Mouse (Mus musculus): ENCODE measurements around the gene Irak3. TPM values are rescaled to one million over a fixed set of nuclear protein-coding genes. Genes with fewer than 3 reads are reported as not detected.

Irak3 gene
- total and polyA plus RNA-seq, 2 experiments from 2014 or later, result 0.13 to 0.33 TPM

DNA sequence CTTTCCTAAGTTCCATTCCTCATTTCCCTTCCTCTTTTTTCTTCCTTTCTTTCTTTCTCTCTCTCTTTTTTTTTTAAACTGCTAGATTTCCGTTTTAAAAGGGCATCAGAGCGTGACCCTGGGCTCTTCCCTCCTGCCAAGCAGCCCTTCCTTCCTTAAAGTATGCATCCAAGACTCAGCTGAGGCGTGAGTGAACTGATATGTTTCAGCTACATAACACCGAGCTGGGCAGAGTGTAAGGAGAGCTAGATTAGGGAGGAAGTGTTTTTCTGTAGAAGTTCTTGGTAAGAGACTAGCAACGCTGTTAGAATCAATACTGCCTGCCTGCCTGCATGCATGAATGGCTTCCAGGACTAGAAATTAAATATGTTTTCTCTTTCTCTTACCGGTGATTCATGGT, 12.1 kb downstream of the Irak3 start:
- ATAC-seq (no peak), DNase-seq (no peak)
- no peaks in the 10 kb centered on the region for H3K36me3 ChIP-seq (ENCODE audit: insufficient read depth)
- H3K27me3 ChIP-seq (ENCODE audit: insufficient read depth, low read length), result no peaks in the 10 kb centered on the region
- no peak overlapping the region for H3K27ac ChIP-seq (ENCODE audit: low read depth, low read length)
- WGBS, result 34% methylated on average over 6 of the region's 6 CpGs
- H3K4me3 ChIP-seq (ENCODE audit: low read depth, low read length), result no peak overlapping the region
- TF ChIP-seq CTCF (IDR thresholded peaks at IDR 0.05; ENCODE audit: low read depth), result no peak
- H3K4me1 ChIP-seq (ENCODE audit: insufficient read depth), result no peaks in the 10 kb centered on the region
- H3K4me2 ChIP-seq (ENCODE audit: low read depth), result no peak overlapping the region
- H3K9me3 ChIP-seq (ENCODE audit: low read length), result no peaks in the 10 kb centered on the region
- H3K9ac ChIP-seq, result no peak overlapping the region

DNA sequence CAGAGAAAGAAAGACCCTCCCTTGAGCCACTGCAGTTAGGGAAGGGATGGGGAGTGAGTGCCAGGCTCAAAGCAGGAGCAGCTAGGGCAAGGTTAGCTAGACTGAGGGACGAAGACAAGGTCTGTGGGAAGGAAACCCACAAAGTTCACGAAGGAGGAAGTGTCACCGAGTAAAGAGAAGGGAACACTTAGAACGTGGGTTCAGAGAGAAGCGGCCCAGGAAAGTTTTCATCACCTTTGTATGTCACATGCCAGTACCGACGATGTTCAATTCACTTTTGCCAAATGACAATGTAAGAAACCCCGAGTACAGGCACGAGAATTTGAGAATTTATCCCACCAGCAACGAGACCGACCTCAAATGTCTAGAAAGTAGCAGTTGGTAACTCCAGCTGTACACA, 12.7 kb downstream of the Irak3 start:
- DNase-seq (no peak), ATAC-seq (no peak)
- no peaks in the 10 kb centered on the region for H3K27me3 ChIP-seq (ENCODE audit: insufficient read depth, low read length)
- H3K36me3 ChIP-seq (ENCODE audit: insufficient read depth), result no peaks in the 10 kb centered on the region
- H3K9ac ChIP-seq, result no peak overlapping the region
- H3K4me3 ChIP-seq (ENCODE audit: low read depth, low read length), result no peak overlapping the region
- H3K9me3 ChIP-seq (ENCODE audit: low read length), result no peaks in the 10 kb centered on the region
- no peak for TF ChIP-seq CTCF (IDR thresholded peaks at IDR 0.05; ENCODE audit: low read depth)
- H3K4me2 ChIP-seq (ENCODE audit: low read depth), result no peak overlapping the region
- 70% methylated on average over 11 of the region's 11 CpGs for whole genome bisulfite sequencing
- no peak overlapping the region for H3K27ac ChIP-seq (ENCODE audit: low read depth, low read length)
- no peaks in the 10 kb centered on the region for H3K4me1 ChIP-seq (ENCODE audit: insufficient read depth)

DNA sequence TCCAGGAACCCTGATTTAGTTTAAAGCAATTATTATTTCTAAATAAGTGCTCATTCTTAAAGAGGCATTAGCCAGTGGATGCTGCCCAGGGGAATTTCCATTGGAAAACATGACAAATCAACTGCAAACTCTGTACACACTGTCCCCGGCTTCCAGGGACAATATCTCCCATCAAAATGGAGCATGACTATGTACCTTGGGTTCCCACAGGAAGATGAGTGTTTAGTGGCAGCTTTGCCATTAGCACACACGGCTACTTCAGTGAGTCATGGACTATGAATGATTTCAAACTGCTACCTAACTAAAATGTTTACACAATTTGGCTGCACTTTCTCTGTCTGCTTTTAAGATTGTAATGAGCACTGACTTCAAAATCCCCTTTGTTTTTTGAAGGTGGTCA, 13.4 kb downstream of the Irak3 start:
- WGBS, result 63% methylated on average over 2 of the region's 2 CpGs
- H3K27me3 ChIP-seq (ENCODE audit: insufficient read depth, low read length), result no peaks in the 10 kb centered on the region
- ATAC-seq, result no peak
- no peaks in the 10 kb centered on the region for H3K4me1 ChIP-seq (ENCODE audit: insufficient read depth)
- H3K9ac ChIP-seq, result no peak overlapping the region
- TF ChIP-seq CTCF (IDR thresholded peaks at IDR 0.05; ENCODE audit: low read depth), result no peak
- no peaks in the 10 kb centered on the region for H3K36me3 ChIP-seq (ENCODE audit: insufficient read depth)
- H3K4me3 ChIP-seq (ENCODE audit: low read depth, low read length), result no peak overlapping the region
- H3K9me3 ChIP-seq (ENCODE audit: low read length), result no peaks in the 10 kb centered on the region
- no peak overlapping the region for H3K27ac ChIP-seq (ENCODE audit: low read depth, low read length)
- DNase-seq, result no peak
- H3K4me2 ChIP-seq (ENCODE audit: low read depth), result no peak overlapping the region

DNA sequence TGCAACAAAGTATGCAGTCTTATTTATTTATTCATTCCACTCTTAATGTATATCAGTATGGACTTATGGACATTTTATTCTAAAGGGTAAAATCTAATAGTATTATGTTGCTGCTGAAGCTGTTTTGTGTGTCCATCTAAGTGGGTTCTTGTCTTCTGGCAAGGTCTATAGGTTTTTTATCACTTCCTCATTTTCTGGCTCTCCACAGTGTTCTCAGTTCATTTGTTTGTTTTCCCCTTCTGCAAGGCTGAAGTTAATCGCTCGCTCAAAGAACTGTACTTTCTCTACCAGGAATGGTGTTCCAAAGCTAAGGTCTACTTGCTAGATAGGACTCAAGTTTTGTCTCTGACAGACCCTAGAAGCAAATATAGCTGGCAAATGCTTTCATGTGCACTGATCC, 18.6 kb downstream of the Irak3 start:
- no peak for ATAC-seq
- Histone ChIP-seq H3K9ac (no peak overlapping the region), H3K4me2 (ENCODE audit: low read depth) (no peak overlapping the region), H3K4me1 (ENCODE audit: insufficient read depth) (no peaks in the 10 kb centered on the region), H3K27ac (ENCODE audit: low read depth, low read length) (no peak overlapping the region), H3K36me3 (ENCODE audit: insufficient read depth) (no peaks in the 10 kb centered on the region), H3K27me3 (ENCODE audit: insufficient read depth, low read length) (no peaks in the 10 kb centered on the region), H3K4me3 (ENCODE audit: low read depth, low read length) (no peak overlapping the region), H3K9me3 (ENCODE audit: low read length) (no peaks in the 10 kb centered on the region)
- 96% methylated on average over 2 of the region's 2 CpGs for WGBS
- no peak for DNase-seq
- no peak for TF ChIP-seq CTCF (IDR thresholded peaks at IDR 0.05; ENCODE audit: low read depth)

DNA sequence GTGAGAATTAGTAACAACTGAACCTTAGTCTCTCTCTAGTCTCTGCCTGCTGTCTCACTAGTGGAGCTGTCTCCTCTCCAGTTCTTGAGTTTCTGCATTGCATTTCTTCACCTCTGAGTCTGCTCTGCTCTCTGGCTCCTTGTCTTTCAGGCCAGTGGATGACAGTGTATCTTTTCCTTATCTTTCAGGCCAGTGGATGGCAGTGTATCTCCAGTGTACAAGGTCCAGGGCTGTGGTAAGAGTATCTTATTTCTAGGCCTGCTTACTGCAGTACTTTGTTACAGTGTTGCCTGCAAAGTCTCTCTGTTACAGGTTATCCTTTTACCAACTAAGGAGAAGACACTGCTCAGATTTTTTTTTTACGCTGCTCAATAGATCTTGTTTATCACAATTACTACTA, 19.0 kb downstream of the Irak3 start:
- Histone ChIP-seq H3K27me3 (ENCODE audit: insufficient read depth, low read length) (no peaks in the 10 kb centered on the region), H3K27ac (ENCODE audit: low read depth, low read length) (no peak overlapping the region), H3K36me3 (ENCODE audit: insufficient read depth) (no peaks in the 10 kb centered on the region), H3K4me1 (ENCODE audit: insufficient read depth) (no peaks in the 10 kb centered on the region), H3K4me3 (ENCODE audit: low read depth, low read length) (no peak overlapping the region), H3K4me2 (ENCODE audit: low read depth) (no peak overlapping the region), H3K9me3 (ENCODE audit: low read length) (no peaks in the 10 kb centered on the region), H3K9ac (no peak overlapping the region)
- ATAC-seq (no peak), DNase-seq (no peak)
- no peak for TF ChIP-seq CTCF (IDR thresholded peaks at IDR 0.05; ENCODE audit: low read depth)
- 90% methylated on average over 1 of the region's 1 CpGs for WGBS

DNA sequence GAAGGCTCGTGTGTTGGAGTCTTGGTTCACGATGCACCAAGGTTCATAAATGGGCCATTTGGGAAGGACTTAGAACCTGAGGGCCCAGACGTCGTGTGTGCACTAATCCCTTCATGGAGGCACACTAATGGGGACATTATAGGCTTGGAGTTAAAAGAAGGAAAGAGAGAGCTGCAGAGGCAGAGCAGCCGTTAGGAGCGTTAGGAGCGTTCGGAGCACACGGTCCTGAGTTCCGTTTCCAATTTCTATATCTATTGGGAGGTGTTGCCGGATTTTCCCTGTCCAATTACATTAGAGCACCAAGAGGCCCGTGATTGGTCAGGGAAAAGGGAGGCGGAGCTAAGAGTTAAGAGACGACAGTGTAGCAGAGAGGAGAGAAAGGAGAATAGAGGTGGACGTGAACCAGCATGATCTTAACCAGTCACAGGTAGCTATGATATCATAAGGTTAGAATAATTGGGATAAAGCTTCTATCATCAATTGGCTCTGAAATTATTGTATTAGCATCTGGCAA, 27.7 kb downstream of the Irak3 start:
- no peaks in the 10 kb centered on the region for H3K9me3 ChIP-seq (ENCODE audit: low read length)
- H3K4me3 ChIP-seq (ENCODE audit: low read depth, low read length), result no peak overlapping the region
- H3K4me2 ChIP-seq (ENCODE audit: low read depth), result no peak overlapping the region
- no peak for ATAC-seq
- 89% methylated on average over 15 of the region's 15 CpGs for WGBS
- no peaks in the 10 kb centered on the region for H3K4me1 ChIP-seq (ENCODE audit: insufficient read depth)
- no peaks in the 10 kb centered on the region for H3K36me3 ChIP-seq (ENCODE audit: insufficient read depth)
- no peaks in the 10 kb centered on the region for H3K27me3 ChIP-seq (ENCODE audit: insufficient read depth, low read length)
- no peak overlapping the region for H3K9ac ChIP-seq
- no peak for DNase-seq
- TF ChIP-seq CTCF (IDR thresholded peaks at IDR 0.05; ENCODE audit: low read depth), result no peak
- no peak overlapping the region for H3K27ac ChIP-seq (ENCODE audit: low read depth, low read length)

DNA sequence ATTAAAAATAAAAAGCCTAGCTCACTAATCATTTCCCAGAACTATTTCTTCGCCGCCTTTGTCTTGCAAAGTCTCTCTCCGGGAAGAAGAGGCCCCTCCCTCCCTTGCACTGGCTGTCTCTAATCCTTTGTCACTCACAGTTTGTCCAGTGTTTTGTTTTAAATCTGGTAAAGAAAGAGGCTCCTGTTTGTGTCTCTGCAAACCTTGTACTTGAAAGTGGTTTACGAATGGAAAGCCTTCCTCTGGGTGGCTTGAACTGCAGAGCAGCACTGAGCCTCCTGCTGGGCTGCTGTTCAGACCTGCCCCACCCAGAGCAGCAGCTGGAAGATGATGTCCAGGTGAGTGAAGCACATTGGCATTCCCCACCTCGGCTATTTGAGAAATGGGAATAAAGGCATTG, 30.6 kb downstream of the Irak3 start:
- H3K36me3 ChIP-seq (ENCODE audit: insufficient read depth), result no peaks in the 10 kb centered on the region
- TF ChIP-seq CTCF (IDR thresholded peaks at IDR 0.05; ENCODE audit: low read depth), result no peak
- H3K9me3 ChIP-seq (ENCODE audit: low read length), result no peaks in the 10 kb centered on the region
- H3K27ac ChIP-seq (ENCODE audit: low read depth, low read length), result no peak overlapping the region
- H3K4me2 ChIP-seq (ENCODE audit: low read depth), result no peak overlapping the region
- 14% methylated on average over 5 of the region's 5 CpGs for WGBS
- ATAC-seq, result no peak
- H3K9ac ChIP-seq, result no peak overlapping the region
- no peaks in the 10 kb centered on the region for H3K27me3 ChIP-seq (ENCODE audit: insufficient read depth, low read length)
- no peak for DNase-seq
- H3K4me1 ChIP-seq (ENCODE audit: insufficient read depth), result no peaks in the 10 kb centered on the region
- H3K4me3 ChIP-seq (ENCODE audit: low read depth, low read length), result no peak overlapping the region

DNA sequence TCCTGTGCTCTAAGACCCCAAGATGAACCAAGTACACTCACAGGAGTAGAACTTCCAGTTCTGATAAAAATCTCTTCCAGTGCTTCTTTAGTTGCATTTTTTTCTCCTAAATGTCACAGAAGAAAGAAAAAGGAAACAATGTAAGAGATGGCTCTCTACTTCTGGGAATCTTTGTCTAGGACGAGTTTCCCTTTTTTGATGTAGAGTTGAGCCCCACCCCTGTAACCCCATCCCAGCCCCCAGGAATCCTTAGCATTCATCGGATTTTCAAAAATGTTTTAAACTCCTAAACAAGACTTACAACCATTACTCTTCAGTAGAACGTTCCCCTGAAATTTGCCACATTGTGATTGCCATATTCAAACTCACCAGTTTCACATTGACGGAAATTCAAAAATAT, 31.7 kb downstream of the Irak3 start:
- no peaks in the 10 kb centered on the region for H3K27me3 ChIP-seq (ENCODE audit: insufficient read depth, low read length)
- TF ChIP-seq CTCF (IDR thresholded peaks at IDR 0.05; ENCODE audit: low read depth), result no peak
- H3K4me3 ChIP-seq (ENCODE audit: low read depth, low read length), result no peak overlapping the region
- no peaks in the 10 kb centered on the region for H3K4me1 ChIP-seq (ENCODE audit: insufficient read depth)
- no peaks in the 10 kb centered on the region for H3K9me3 ChIP-seq (ENCODE audit: low read length)
- WGBS, result 78% methylated on average over 4 of the region's 4 CpGs
- no peak overlapping the region for H3K9ac ChIP-seq
- no peak overlapping the region for H3K27ac ChIP-seq (ENCODE audit: low read depth, low read length)
- ATAC-seq, result no peak
- DNase-seq, result no peak
- H3K4me2 ChIP-seq (ENCODE audit: low read depth), result no peak overlapping the region
- no peaks in the 10 kb centered on the region for H3K36me3 ChIP-seq (ENCODE audit: insufficient read depth)
